Mouse (Mus musculus) megakaryocyte, embryonic 14.5 days (primary cell): ENCODE results near the gene Esrp2. TPM values are rescaled to one million over a fixed set of nuclear protein-coding genes. Genes with fewer than 3 reads are reported as not detected.

ENCODE experiments used
- H3K27me3 ChIP-seq: replicated peaks from 2 replicates; pipeline ENCODE3; 2012; ENCODE audit warnings: inconsistent platforms
- H3K36me3 ChIP-seq: replicated peaks from 2 replicates; pipeline ENCODE3; 2012; ENCODE audit warnings: low read length, inconsistent platforms, mixed read lengths
- H3K4me1 ChIP-seq: 2 replicates; pipeline ENCODE4 v1.6.1; 2012; ENCODE audit warnings: inconsistent platforms
- H3K4me3 ChIP-seq: replicated peaks from 2 replicates; pipeline ENCODE3; 2012; ENCODE audit warnings: moderate library complexity, mild to moderate bottlenecking, inconsistent platforms
- H3K9me3 ChIP-seq: 2 replicates; pipeline ENCODE4 v1.6.1; 2012; ENCODE audit warnings: inconsistent platforms
- FLI1 ChIP-seq: IDR thresholded peaks from 2 replicates; pipeline ENCODE4 v1.6.1; 2012; ENCODE audit warnings: low read length, inconsistent platforms, mixed read lengths
- GATA1 ChIP-seq: IDR thresholded peaks from 3 replicates; pipeline ENCODE4 v1.6.1; 2012; ENCODE audit warnings: mixed read lengths, low read length, inconsistent platforms, borderline replicate concordance
- polyA plus RNA-seq: library from polyadenylated mRNA; stranded (reverse); fragments of >175 nt; gene quantifications from 2 replicates; pipeline ENCODE4 v1.2.3, GENCODE M21; 2012; ENCODE audit warnings: low replicate concordance; ENCODE audit not compliant: insufficient read depth

Esrp2 gene
- polyA plus RNA-seq, 1 experiment: 1.6 TPM

- Histone ChIP-seq H3K9me3 (no peaks in the 10 kb centered on the region), H3K36me3 (peaks cover 73% of the 10 kb centered on the region), H3K4me1 (peaks cover 15% of the 10 kb centered on the region; the same call in 1 of the 2 replicates), H3K4me3 (no peak overlapping the region), H3K27me3 (no peaks in the 10 kb centered on the region)
- no peak for TF ChIP-seq GATA1
These were observed 28.7 kb downstream of the Esrp2 start for GRCm38 (mm10) chr8:106108080-106108479.

GRCm38 (mm10) chr8:106106193-106106592 lies 30.6 kb downstream of the Esrp2 start:
- H3K27me3 ChIP-seq: no peaks in the 10 kb centered on the region
- no peak overlapping the region for H3K4me3 ChIP-seq
- H3K9me3 ChIP-seq: no peaks in the 10 kb centered on the region
- TF ChIP-seq GATA1 (no peak), FLI1 (no peak)
- H3K36me3 ChIP-seq: peaks cover 80% of the 10 kb centered on the region
- peaks cover 15% of the 10 kb centered on the region; the same call in 1 of the 2 replicates for H3K4me1 ChIP-seq

- peaks cover 82% of the 10 kb centered on the region for H3K36me3 ChIP-seq
- TF ChIP-seq FLI1 (no peak), GATA1 (no peak)
These were observed 32.9 kb downstream of the Esrp2 start for GRCm38 (mm10) chr8:106103888-106104287.

GRCm38 (mm10) chr8:106102321-106102720 lies 34.5 kb downstream of the Esrp2 start:
- Histone ChIP-seq H3K36me3 (peaks cover 74% of the 10 kb centered on the region), H3K4me3 (no peak overlapping the region), H3K27me3 (no peaks in the 10 kb centered on the region), H3K9me3 (no peaks in the 10 kb centered on the region), H3K4me1 (peaks cover 10% of the 10 kb centered on the region; the same call in 1 of the 2 replicates)
- TF ChIP-seq GATA1: no peak
- no peak for TF ChIP-seq FLI1

More at GRCm38 (mm10) chr8:106103888-106104287, 32.9 kb downstream of the Esrp2 start:
- H3K27me3 ChIP-seq: no peaks in the 10 kb centered on the region
- H3K9me3 ChIP-seq: no peaks in the 10 kb centered on the region
- H3K4me3 ChIP-seq: no peak overlapping the region
- peaks cover 15% of the 10 kb centered on the region; the same call in 1 of the 2 replicates for H3K4me1 ChIP-seq

Other genes starting within 250 kb of the Esrp2 start
- 0.22 TPM in 1 of 2 replicates, not detected in the other for gene Nrn1l, start 243.4 kb downstream of the Esrp2 start, polyA plus RNA-seq
- 5.6 and 11.1 TPM in 2 replicates for gene Pskh1, start 236.5 kb downstream of the Esrp2 start, polyA plus RNA-seq
- gene Ctrl, start 203.1 kb downstream of the Esrp2 start, polyA plus RNA-seq: 0.39 TPM in 1 of 2 replicates, not detected in the other
- gene Psmb10, start 198.5 kb downstream of the Esrp2 start, polyA plus RNA-seq: 63.8 and 341 TPM in 2 replicates
- 0.66 TPM in 1 of 2 replicates, not detected in the other for gene Lcat, start 193.6 kb downstream of the Esrp2 start, polyA plus RNA-seq
- gene Slc12a4, start 170.9 kb downstream of the Esrp2 start, polyA plus RNA-seq: 4.5 and 6.7 TPM in 2 replicates
- 0.46 TPM in 1 of 2 replicates, not detected in the other for gene Dpep3, start 157.5 kb downstream of the Esrp2 start, polyA plus RNA-seq
- 3.6 TPM in 1 of 2 replicates, not detected in the other for gene Dus2, start 145.6 kb downstream of the Esrp2 start, polyA plus RNA-seq
- not detected in 2 replicates for gene Dpep2nb, start 131.0 kb downstream of the Esrp2 start, polyA plus RNA-seq
- 3.7 and 10.4 TPM in 2 replicates for gene Ddx28, start 125.1 kb downstream of the Esrp2 start, polyA plus RNA-seq
- 1.7 and 3.2 TPM in 2 replicates for gene Nfatc3, start 78.1 kb downstream of the Esrp2 start, polyA plus RNA-seq
- 16.9 and 32.0 TPM in 2 replicates for gene Pla2g15, start 13.4 kb upstream of the Esrp2 start, polyA plus RNA-seq
- 3.1 and 3.6 TPM in 2 replicates for gene Slc7a6, start 31.9 kb upstream of the Esrp2 start, polyA plus RNA-seq
- gene Slc7a6os, start 74.0 kb upstream of the Esrp2 start, polyA plus RNA-seq: 11.7 and 21.5 TPM in 2 replicates
- 2.9 and 9.4 TPM in 2 replicates for gene Prmt7, start 74.0 kb upstream of the Esrp2 start, polyA plus RNA-seq
- not detected in 2 replicates for gene Smpd3, start 201.0 kb upstream of the Esrp2 start, polyA plus RNA-seq